Mouse (Mus musculus): ENCODE data around the gene Ttll13.

DNA sequence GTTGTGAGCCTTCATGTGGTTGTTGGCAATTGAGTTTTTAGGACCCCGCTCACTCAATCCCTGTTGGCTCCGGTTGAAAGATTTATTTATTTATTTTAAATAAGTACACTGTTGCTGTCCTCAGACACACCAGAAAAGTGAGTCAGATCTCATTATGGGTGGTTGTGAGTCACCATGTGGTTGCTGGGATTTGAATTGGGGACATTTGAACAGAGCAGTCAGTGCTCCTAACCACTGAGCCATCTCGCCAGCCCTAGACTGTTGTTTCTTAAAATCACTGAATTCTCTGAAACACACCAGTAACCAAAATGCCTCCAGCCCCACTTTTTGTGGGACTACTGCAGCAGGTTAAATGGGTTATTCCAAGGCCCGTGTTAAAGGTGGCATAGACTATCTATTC is 52.6 kb downstream of the Ttll13 start:
- TF ChIP-seq CTCF (IDR thresholded peaks at IDR 0.05; ENCODE audit: borderline replicate concordance, extremely low read depth, insufficient read depth, insufficient read length) = no peak
- no peak for TF ChIP-seq POLR2A (IDR thresholded peaks at IDR 0.05; ENCODE audit: borderline replicate concordance, extremely low read depth, insufficient read depth, insufficient read length, poor library complexity, severe bottlenecking)

Measured in brain, embryonic 14.5 days (tissue).